Mouse (Mus musculus) T-cell, adult 2 months (primary cell): ENCODE data around the gene Abhd17c.
"Not testable (repeated sequence)": the region's sequence is repeated elsewhere in the genome, so short reads cannot be mapped to it uniquely, and the experiment has no call there.

Experiments
- DNase-seq: peaks from one replicate; pipeline ENCODE4 v3.0.0; 2022; ENCODE audit warnings: low spot score

Abhd17c gene

DNA sequence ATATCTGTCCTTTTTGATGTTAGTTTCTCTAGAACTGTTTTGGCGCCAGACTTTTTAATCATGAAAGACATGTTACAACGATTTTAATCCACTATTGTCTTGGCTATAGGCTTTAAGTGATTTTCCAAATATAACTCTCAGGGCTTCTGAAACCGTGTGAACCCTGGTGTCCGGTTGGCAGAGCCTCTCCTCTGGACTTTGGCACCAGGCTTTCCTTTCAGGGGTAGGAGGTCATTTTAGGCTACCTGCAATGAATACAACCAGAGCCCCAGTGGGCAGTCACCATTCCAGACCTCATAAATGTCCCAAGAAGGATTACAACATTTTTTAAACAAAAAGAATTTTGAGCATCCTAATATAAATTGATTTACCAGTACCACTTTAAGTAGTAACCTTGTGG is 1.1 kb upstream of the Abhd17c start:
- no peak for DNase-seq

DNA sequence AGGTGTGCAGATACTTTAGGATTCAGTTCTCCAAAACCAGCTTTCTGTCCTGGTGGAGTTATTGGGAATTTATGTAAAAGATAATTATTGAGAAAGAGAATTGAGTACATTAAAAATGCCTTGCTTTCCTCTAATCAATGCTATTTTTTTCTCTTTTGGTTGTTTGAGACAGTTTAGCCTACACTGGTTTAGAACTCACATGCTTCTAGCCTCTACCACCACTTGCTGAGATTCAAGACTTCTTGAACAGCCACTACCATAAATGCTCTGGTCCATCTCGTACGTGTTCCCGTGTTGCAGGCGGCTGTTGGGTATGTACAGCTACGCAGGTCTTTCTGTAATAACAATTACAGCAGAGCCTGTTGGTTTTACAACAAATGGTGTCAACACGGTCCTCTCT is 681 bp upstream of the Abhd17c start:
- DNase-seq: no peak

DNA sequence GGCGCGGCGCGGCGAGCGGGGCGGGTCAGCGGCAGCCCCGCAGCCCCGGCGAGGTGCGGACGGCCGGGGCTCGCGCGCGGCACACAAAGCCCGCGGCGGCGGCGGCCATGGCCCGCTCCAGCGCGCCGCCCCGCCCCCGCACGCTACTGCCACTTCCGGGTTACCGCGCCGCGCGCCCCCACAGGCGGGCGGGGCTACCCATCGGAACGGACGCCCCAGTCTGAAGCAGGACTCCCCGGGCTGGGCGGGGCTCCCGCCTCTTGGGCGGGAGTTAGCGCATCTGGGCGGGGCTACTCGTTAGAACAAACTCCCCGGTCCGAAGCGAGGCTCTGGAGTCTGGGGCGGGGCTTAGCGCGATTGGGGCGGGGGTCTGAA is 254 bp upstream of the Abhd17c start:
- DNase-seq: peak; percentile 93

DNA sequence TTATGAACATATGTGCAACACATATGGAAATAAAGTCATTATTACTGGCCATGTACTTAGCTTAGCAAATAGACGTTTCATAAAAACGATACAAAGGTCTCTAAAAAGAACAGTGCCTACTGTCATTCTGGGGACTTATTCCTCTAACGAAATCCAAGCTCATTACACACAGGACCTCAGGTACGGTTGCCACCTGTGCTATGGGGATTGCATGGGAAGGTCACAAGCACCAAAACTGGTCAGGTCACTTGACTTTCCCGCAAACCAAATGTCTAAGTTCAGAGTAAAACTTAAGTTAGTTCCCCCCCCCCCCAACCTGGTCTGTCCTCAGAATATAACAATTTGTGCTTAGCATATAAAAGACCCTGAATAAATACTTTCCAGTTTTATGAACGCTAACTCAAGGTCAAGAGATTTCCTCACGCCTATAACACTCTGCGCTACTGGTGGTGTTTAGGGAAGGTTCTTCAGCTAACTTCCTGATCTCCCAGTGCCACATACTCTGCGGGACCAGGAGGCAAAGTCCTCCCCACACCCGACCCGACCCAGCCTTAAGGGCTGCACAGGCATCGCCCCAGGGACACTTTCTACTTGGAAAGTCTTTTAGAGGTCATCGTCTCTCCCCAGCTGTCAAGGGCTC is 1.2 kb downstream of the Abhd17c start:
- no peak for DNase-seq

DNA sequence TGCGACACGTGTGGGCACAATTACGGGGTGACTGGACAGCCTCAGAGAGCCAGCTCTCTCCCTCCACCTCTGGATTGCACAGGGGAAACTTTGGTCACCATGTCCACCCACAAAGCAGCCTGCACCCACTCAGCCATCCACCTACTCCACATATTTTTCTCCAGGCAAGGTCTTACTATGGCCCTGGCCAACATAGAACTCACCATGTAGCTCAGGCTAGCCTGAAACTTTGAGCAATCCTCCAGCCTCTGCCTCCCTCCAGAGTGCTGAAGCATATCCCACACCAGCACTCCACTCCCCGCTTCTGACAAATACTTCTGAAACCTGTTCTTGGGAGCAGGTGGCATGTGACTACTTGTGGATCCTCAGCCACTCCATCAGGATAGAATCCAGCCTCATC is 1.9 kb downstream of the Abhd17c start:
- DNase-seq: no peak

DNA sequence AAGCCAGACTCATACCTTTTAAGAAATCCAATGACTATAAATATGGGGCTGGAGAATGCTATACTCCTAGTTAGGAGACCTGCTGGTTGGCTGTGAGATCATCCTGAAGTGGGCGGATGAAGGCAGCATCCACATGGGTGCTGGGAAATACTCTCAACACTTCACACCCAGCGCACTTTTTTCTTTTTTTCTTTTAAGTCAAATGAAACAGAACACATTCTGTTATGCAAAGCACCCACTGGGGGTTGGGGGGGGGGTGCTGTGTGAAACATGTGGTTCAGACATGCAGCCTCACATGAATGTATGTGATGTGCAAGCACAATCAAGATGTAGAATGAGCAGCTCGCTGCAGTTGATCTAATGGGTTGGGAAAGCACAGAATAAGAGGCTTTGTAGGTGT is 2.8 kb downstream of the Abhd17c start:
- DNase-seq: peak; percentile 18

DNA sequence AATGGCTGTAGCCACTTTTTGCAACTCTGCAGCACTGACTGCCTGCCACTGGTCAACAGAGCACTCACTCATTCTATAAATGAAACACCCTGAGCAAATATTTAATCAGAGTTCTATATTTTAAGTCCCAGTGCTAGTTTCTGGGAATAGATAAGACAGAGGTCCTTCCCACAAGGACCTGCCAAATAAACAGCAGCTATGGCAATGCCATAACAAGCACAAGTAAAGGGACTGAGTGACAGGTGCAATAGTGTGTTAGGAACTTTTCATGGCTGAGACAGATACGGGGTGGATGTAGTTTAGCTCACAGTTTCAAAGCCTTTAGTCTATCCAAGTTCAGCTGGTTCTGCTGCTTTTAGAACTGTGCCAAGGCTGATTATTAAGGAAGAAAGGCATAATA is 3.9 kb downstream of the Abhd17c start:
- DNase-seq: no peak

DNA sequence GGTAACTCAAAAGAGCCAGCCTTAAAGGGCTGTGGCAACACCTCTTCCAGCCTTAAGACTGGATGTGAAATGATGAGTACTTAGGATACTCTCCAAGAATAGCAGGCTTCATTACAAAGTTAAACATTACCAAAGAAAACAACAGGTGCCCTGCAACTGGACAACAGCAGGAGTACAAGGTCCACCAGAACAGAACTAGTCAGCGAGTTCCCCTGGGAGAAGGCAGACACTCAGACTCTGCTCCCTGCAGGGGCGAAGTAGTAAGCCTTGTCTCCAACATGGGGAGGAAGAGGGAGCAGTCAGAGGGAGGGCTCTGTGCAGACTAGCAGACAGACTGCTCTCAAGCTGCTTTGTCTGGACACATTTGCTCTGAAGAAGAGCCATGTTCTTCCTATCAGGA is 6.1 kb downstream of the Abhd17c start:
- DNase-seq: no peak

DNA sequence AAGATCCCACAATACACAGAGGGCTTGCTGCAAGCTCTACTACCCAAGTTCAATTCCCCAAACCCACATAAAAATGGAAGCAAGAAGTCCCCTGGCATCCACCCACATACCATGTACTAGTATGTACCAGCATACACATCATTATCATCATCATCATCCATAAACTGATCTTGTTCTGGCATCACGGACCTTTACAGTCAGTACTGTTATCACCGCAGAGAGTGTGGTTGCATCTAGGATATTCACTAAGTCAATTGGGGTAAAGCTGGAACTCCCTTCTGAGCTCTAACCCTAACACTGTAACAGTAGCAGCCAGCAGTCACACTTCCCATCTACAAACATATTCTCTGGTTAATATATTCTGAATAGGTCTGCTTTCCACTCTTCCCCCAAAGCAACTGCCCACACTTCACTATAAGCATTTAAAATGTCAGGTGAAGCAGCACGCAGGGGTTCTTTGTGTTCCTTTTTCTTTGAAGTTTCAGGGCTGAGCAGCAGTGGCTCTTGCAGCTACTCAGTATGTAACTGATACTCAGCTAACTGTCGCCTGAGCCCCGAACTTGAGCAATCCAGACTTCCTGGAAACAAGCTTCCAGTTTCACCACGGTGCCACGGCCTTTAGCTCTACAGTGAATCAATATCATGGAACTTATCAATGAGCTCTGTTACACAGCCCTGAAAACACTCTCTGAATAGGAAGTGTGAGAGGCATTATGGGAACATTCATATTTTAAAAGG is 8.8 kb downstream of the Abhd17c start:
- peak; percentile 3 for DNase-seq

DNA sequence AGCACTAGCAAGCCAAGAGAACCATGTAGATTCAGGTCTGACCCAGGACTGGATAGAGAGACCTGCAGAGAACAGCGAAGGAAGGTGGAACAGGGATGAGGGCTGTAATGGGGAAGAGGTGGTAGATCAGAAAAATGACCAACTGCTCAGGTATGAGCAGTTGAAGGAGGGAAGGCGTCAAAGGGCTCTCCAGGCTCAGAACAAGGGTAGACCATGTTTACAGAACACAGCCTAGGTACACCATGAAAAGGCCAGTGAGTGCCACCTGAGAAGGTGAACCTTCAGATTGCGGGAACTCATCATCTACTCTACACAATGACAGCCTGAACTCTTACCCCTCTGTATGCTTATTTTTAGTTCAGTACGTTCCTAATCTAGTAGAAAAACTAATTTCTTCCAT is 9.5 kb downstream of the Abhd17c start:
- no peak for DNase-seq

DNA sequence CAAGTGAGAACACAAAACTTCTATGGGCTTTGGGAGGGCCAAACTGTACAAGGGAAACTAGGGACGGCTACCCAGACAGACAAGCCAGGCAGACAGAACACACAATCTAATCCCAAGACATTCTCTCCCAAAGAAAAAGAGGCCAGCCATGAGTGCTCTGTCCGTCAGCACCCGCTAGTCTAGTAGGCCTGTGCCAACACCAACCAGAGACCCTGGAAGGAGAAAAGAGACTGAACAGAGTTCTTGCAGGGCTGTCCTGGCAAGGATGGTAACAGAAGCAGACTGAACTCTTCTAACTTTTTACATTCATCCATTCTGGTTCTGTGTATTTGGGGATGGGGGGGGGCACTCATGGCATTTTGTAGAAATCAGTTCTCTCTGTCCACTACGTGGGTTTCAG is 12.1 kb downstream of the Abhd17c start:
- no peak for DNase-seq

DNA sequence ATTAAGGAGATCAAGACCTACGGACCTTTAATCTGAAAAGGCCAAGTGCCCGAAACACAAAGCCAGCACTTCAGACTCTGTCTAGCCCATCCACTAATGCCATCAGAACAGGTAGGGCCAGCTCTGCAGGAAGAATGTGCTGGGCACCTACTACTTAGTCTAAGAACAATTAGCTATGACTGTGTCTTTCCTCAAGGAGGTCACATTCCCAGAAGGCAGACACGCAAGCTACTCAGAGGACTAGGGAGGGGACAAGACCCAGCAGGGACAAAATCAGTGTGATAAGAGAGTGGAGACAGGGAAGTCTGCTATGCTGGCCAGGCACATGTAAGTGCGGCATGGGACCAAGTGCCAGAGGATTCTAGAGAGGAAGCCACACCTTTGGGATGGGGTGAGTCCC is 13.0 kb downstream of the Abhd17c start:
- DNase-seq: no peak

DNA sequence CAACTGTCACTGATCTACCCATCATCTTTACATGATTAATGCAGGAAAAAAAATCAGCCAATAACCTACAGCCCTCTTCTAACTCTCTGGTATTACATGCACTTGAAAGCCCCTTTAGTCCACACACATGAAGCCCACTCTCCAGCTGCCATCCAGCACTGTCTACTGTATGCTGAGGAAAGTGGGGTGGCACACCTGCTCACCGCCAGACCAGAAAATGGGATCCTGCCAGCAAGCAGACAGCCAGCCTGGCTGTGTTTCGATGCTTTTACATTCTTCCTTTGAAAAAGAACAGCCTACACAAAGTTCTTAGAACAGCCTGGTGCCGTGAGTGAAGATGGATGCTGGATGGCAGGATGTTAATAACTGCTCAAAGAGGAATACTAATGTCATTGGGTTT is 13.9 kb downstream of the Abhd17c start:
- DNase-seq: no peak

DNA sequence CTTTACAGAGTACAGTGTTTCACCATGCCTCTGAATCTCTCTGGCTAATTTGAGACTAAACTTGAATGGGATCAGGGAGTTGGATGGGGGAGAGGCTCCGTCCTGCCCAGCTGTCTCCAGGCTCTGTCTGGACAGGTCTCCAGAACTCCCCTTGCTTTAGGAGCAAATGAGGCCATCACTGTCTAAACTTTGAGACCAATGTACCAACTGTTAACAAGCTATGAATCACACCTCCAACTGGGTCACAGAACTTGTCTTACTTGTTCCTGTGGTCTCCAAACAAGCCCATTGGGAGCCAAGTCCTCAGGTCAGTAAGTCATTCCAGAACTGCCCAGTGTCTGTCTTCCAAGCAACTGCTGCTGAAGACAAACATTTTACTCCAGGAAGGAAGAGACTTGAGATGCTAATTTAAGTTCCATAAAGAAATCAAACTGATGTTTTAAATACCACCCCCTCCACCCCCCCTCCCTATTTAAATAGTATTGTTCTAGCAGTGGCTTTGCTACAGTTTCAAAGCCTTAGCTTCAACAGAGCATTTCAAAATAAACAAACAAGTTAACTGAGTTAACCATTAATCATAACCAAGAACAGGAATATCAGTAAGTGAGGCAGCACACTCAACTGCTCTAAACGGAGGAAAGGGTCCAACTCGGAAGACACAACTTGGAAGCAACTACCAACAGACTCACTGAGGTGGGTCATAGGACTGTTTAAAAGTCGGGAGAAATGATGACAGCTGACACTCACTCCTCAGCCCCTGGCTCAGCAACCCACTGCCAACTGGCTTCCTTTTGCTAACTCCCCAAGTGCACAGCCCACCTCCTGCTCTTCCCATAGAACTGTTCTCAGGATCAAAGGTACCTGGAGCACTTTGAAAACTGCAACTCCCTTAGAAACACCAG is 15.6 kb downstream of the Abhd17c start:
- DNase-seq: no peak

DNA sequence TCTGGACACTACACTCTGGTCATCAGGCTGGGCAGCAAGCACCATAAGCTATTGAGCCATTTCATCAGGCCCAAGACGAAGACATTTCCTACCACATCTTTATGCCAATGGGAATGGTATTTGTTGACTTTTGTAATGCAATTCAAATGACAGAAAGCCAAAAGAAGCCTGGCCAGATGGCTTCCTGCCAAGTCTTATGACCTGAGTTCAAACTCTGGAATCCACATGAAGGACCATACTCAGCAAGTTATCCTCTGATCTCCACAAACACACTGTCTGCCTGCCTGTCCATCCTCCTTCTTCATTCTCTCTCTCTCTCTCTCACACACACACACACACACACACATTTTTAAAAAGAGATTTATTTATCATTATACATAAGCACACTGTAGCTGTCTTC is 19.0 kb downstream of the Abhd17c start:
- no peak for DNase-seq

DNA sequence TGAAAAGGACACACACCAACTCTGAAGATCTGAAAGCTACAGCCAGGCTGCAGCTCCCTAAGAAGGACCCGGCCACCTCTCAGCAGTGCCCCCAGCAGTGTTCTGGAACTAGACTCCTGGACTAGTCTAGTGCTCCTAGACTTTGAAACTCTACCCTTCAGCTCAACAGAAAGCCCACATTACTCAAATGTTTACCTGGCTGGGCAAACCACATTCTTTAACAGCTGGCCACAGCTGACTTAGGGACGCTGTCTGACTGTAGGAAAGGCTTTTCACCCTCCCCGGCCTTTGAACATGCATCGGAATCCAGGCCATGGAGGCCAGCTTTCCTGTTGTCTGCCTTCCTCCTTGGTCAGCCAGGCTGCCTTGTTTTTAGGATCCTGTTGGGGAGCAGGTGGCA is 20.0 kb downstream of the Abhd17c start:
- no peak for DNase-seq

DNA sequence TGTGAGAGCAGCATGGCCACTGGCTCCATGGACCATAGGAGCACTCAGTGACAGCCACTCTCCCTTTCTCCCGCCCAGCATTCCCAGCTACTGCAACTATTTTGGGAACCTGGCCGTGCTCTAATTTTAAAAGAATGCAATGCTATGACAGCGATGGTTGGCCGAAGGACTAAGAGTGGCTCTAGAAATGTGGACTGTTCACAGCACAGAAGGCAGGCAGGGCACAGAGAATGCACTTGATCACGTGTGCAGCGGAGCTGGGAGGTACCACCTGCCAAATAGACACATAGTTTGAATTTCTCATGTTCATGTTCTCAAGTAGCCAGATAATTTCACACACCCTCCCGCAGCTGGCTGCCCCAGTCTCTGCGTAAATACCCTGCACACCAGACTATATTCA is 23.0 kb downstream of the Abhd17c start:
- no peak for DNase-seq

DNA sequence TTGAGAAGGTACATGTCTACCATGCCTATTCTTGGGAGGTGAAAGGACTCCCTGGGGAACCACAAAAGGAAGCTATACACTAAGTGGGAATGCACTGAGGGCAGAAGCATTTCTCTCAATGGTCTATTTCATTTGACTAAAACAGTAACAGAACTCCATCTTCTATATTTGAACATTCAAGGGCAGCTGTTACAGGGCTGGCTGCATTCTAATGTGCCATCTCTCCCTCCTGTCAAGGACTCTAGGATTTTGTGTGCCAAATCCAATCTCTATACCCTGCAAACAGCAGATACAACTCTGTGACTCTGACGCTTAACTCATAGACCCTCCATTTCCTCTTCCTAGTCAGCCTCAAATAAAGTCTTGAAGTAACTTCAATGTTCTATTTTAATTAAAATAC is 26.0 kb downstream of the Abhd17c start:
- no peak for DNase-seq

DNA sequence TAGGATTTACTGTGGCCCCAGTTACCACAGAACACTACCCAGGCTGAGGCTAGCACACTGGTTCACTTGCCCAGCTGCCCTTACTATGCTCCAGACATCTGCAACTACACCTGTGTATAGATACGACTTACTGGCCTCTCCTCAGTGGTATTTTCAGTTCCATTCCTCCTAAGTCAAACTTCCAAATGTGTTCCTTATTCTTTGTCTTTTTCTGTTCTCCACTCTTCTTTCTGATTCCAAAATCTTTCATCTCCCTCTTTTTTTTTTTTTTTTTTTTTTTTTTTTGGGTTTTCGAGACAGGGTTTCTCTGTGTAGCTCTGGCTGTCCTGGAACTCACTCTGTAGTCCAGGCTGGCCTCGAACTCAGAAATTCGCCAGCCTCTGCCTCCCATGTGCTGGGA is 28.0 kb downstream of the Abhd17c start:
- DNase-seq: not testable (repeated sequence)

DNA sequence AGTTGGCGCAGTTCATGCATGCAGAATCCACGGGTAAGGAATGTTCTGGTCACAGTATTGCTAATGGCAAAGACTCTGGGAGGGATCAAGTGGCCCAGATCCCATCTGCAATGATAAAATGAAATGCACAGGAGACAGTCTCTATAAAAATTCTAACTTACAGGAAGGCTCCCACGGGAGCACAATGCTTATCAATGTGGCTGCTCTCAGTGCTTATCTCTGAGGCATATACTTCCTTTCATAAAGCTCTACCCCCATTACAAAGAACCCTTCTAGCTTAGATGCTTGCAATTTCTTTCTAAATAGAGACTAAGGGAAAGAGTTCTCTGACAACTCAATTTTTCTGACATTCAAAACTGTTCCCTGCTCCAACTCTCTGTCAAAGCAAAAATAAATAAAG is 29.9 kb downstream of the Abhd17c start:
- DNase-seq: no peak

DNA sequence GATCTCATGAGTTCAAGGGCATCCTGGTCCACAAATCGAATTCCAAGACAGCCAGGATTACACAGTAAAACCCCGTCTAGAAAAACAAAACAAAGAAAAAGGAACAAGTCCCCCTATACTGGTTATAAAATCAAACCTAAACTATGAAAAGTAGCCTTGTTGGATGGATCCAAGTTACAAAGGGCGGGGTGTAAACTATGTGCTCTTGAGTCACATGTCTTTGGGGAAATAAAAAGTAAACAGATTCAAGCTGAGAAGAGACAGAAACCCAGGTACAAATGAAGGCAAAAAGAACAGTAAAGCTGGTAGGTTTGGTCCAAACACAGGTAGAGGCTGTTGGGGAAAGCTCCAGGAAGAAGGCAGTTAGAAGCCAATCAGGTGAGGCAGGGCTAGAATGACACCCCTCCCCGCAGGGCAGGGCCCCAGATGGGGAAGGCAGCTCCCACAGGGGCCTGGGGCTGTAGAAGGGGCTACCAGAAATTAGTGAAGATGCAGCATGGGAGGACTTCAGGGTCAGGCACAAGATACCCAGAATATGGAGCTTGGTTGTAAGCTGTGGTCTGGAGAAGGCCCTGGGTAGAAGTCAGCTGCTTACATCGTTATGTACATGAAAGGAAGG is 31.4 kb downstream of the Abhd17c start:
- no peak for DNase-seq

DNA sequence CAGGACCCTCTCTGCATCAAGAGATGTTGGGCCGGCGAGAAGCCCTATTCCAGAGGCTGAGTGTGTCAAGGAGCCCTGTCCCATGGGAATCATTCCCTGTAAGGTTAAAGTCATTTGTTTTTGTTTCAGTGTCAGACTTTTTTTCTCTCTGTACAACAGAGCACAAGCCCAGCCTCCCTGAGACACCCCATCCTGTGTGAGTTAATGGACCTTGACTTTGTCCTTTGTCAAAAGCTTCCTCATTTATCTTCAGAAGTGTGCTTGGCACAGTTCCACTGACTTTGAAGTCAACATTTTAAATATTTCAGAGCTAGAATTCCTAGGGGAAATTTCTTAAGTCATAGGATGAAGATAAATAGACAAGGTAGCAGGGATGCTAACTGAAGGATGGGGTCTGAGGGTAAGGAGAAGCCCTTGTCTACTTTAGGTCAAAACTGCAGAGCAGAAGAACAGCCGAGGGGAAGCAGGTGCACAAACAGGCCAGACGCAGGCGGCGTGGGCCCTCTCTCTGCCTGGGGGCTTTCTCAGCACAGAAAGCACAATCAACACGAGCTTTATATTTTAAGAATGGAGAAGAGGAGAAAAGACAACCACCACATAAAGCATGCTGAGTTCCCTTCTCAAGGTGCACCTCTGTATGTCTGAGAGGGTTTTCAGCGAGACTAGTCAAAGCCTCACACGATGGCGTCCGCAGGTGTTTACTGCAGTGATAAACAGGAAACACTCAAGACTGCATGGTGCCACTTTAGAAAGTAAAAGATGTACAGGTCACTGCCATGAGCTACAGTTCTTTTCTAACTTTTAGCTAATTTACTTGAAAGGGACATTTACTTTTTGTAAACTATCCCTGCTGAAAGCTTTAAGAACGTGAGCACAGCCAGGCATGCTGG is 32.2 kb downstream of the Abhd17c start:
- DNase-seq: peak; percentile 14
